In genomic region chr2:13793054-13793968, GRCm38 (mm10) we compare ENCODE assay signal across 8 mouse cellular contexts. TPM values are rescaled to one million over a fixed set of nuclear protein-coding genes. Genes with fewer than 3 reads are reported as not detected.
A peak's percentile ranks its signal among the peaks of the same experiment; 100 is the strongest.
DNase-seq lines count a peak whose midpoint lies in the region; ATAC-seq and TF ChIP-seq lines count a peak whose summit lies in the region.

No protein-coding gene starts in this region.

- peaks cover 29% of the 10 kb centered on the region for H3K27me3 ChIP-seq in heart, embryonic 15.5 days
- H3K27me3 ChIP-seq in kidney, embryonic 16.5 days (ENCODE audit: insufficient read depth, low read length), result peaks cover 22% of the 10 kb centered on the region
- H3K27me3 ChIP-seq in lung, embryonic 14.5 days (ENCODE audit: insufficient read depth, low read length), result peaks cover 19% of the 10 kb centered on the region

- peak overlapping the region; percentile 46; the same call in 1 of the 2 replicates for H3K27ac ChIP-seq in gastrocnemius, adult 2 months
- H3K27ac ChIP-seq in heart, embryonic 15.5 days, result no peak overlapping the region
- H3K27ac ChIP-seq in kidney, embryonic 16.5 days (ENCODE audit: low read length), result no peak overlapping the region
- H3K27ac ChIP-seq in lung, embryonic 14.5 days (ENCODE audit: low read depth), result no peak overlapping the region

- WGBS in heart, embryonic 15.5 days, result 1% methylated on average over 87 of the region's 89 CpGs
- under 1% methylated on average over 85 of the region's 89 CpGs for WGBS in kidney, embryonic 16.5 days
- WGBS in lung, embryonic 14.5 days, result under 1% methylated on average over 89 of the region's 89 CpGs

- intact Hi-C loops in gastrocnemius, adult 2 months (cut with DNase I), result no loop called here

- H3K4me1 ChIP-seq in heart, embryonic 15.5 days (replicated peaks), result peaks cover 11% of the 10 kb centered on the region
- H3K4me1 ChIP-seq in kidney, embryonic 16.5 days (ENCODE audit: insufficient read depth, low read length), result peaks cover 8% of the 10 kb centered on the region; the same call in 1 of the 2 replicates
- no peaks in the 10 kb centered on the region for H3K4me1 ChIP-seq in lung, embryonic 14.5 days (ENCODE audit: insufficient read depth)

- peak overlapping the region; percentile 66 for H3K9ac ChIP-seq in heart, embryonic 15.5 days
- peak overlapping the region; percentile 71 for H3K9ac ChIP-seq in kidney, embryonic 16.5 days (replicated peaks; ENCODE audit: low read length)
- peak overlapping the region; percentile 51 for H3K9ac ChIP-seq in lung, embryonic 14.5 days

- H3K9me3 ChIP-seq in heart, embryonic 15.5 days (replicated peaks), result no peaks in the 10 kb centered on the region
- no peaks in the 10 kb centered on the region for H3K9me3 ChIP-seq in kidney, embryonic 16.5 days (ENCODE audit: low read length)
- no peaks in the 10 kb centered on the region for H3K9me3 ChIP-seq in lung, embryonic 14.5 days (ENCODE audit: low read depth, low read length)

- DNase-seq in gastrocnemius, adult 2 months, result peak; percentile 27
- DNase-seq in gastrocnemius, adult 18-20 months (ENCODE audit: low spot score), result no peak
- peak; percentile 67 for DNase-seq in embryo, embryonic 9.5 days (ENCODE audit: extremely low spot score)
- DNase-seq in lung, embryonic 14.5 days, result peak; percentile 84
- DNase-seq in ovary, adult 18-20 months (ENCODE audit: low spot score), result peak; percentile 2
- DNase-seq in thymus, postnatal 14 days, result peak; percentile 40

- peak; percentile 60 for ATAC-seq in heart, embryonic 15.5 days (replicated peaks; ENCODE audit: insufficient number of reproducible peaks, insufficient read depth, low FRiP score, low read depth)
- ATAC-seq in kidney, embryonic 16.5 days (ENCODE audit: low FRiP score, low TSS enrichment), result peak; percentile 91
- peak; percentile 93 for ATAC-seq in lung, embryonic 14.5 days (ENCODE audit: insufficient read depth)

- H3K4me3 ChIP-seq in gastrocnemius, adult 2 months, result peak overlapping the region; percentile 71
- peak overlapping the region; percentile 69 for H3K4me3 ChIP-seq in heart, embryonic 15.5 days
- peak overlapping the region; percentile 67 for H3K4me3 ChIP-seq in kidney, embryonic 16.5 days (ENCODE audit: low read length)
- peak overlapping the region; percentile 54 for H3K4me3 ChIP-seq in lung, embryonic 14.5 days (ENCODE audit: low read depth, low read length)

- H3K36me3 ChIP-seq in heart, embryonic 15.5 days, result no peaks in the 10 kb centered on the region
- no peaks in the 10 kb centered on the region for H3K36me3 ChIP-seq in kidney, embryonic 16.5 days (ENCODE audit: insufficient read depth, low read length)
- H3K36me3 ChIP-seq in lung, embryonic 14.5 days (ENCODE audit: insufficient read depth), result no peaks in the 10 kb centered on the region

- H3K4me2 ChIP-seq in heart, embryonic 15.5 days, result peak overlapping the region; percentile 99
- peak overlapping the region; percentile 98 for H3K4me2 ChIP-seq in kidney, embryonic 16.5 days (replicated peaks; ENCODE audit: low read depth, low read length)
- H3K4me2 ChIP-seq in lung, embryonic 14.5 days, result peak overlapping the region; percentile 96

- TF ChIP-seq CTCF in gastrocnemius, adult 2 months (IDR thresholded peaks at IDR 0.05), result no peak
- TF ChIP-seq CTCF in lung, embryonic 14.5 days (IDR thresholded peaks at IDR 0.05; ENCODE audit: low read depth), result no peak

RNA-seq across cellular contexts. Expression of gene St8sia6, which starts 0.6 kb away (rescaled TPM):
- under 1 TPM; 0.48 to 0.59 TPM for total RNA-seq in gastrocnemius, adult 2 months (2021)
- total RNA-seq in gastrocnemius, adult 18-20 months (2021), result 1 to 10 TPM in 1 of 2 experiments, under 1 TPM in 1; 0.43 to 1.0 TPM
- 1.00 and 1.4 TPM in 2 replicates for polyA plus RNA-seq in heart, embryonic 15.5 days (2015; fragmentation: Nextera tagmentation; extraction: Ambion mirVana)
- polyA plus RNA-seq in kidney, embryonic 16.5 days (2015; fragmentation: Nextera tagmentation; extraction: Ambion mirVana), result 3.8 and 5.6 TPM in 2 replicates
- polyA plus RNA-seq in lung, embryonic 14.5 days (2014; fragmentation: Nextera tagmentation; extraction: Ambion mirVana), result 2.9 and 3.0 TPM in 2 replicates
